Mouse (Mus musculus): ENCODE data around the gene Cirbp.
"Not testable (repeated sequence)": the region's sequence is repeated elsewhere in the genome, so short reads cannot be mapped to it uniquely, and the experiment has no call there.

Cirbp gene

GRCm38 (mm10) chr10:80211547-80212103 is 45.8 kb downstream of the Cirbp start:
- DNase-seq (ENCODE audit: low spot score) = not testable (repeated sequence)

- DNase-seq (ENCODE audit: low spot score) = no peak
Observed at GRCm38 (mm10) chr10:80215048-80215772, 49.4 kb downstream of the Cirbp start.

GRCm38 (mm10) chr10:80220676-80221075 is 54.9 kb downstream of the Cirbp start:
- no peak for DNase-seq (ENCODE audit: low spot score)

All from adipocyte (in vitro differentiated cells).